Mouse (Mus musculus) adrenal gland, adult (tissue): Measurements from ENCODE around the gene Trpm4.

Experiments used
- DNase-seq, 2 experiments: peaks; one replicate each; pipeline ENCODE4 v3.0.0; 2022 to 2023; ENCODE audit warnings: low spot score in 1 of 2; ENCODE audit not compliant: inconsistent age in 2 of 2

The Trpm4 gene

GRCm38 (mm10) chr7:45355318-45356020 lies 21.9 kb upstream of the Trpm4 start:
- DNase-seq = no peak

- DNase-seq = no peak
Observed at GRCm38 (mm10) chr7:45353041-45353440, 19.5 kb upstream of the Trpm4 start.

DNA sequence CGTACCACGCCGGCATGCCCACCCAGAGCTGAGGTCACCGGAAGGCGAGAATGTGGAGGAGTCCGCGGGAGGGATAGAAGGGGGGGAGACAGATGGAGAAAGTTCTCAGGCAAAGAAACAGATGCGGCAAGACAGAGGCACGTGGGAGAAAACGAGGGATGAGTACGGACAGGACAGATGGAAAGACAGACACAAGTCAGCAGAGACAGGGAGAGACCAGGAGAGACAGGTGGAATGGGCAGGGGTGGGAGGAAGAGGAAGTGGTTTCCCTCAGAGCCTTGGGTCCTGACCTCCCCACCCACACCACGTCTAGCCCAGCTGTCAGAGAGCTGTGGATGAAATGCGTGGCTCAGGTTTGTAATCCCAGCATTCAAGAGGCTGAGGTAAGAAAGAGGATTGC lies 13.3 kb upstream of the Trpm4 start:
- DNase-seq = no peak

DNA sequence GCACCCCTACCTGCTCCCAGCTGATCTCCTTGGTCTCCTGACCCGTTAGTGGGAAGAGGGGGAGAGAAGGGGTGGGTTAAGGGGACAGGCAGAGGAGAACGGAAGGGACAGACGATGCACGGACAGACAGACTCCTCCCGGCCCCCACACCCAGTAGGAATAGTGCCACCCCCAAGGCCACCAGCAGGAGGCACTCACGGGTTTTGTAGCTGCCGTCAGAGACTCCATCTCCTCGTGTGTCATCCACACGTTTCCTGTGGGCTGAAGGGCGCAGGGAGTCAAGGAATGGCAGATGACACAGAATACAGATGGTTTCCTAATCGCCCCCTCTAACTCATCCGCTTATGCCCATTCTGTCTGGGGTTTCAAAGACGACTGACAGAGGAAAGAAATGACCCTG lies 10.0 kb upstream of the Trpm4 start:
- no peak for DNase-seq

DNA sequence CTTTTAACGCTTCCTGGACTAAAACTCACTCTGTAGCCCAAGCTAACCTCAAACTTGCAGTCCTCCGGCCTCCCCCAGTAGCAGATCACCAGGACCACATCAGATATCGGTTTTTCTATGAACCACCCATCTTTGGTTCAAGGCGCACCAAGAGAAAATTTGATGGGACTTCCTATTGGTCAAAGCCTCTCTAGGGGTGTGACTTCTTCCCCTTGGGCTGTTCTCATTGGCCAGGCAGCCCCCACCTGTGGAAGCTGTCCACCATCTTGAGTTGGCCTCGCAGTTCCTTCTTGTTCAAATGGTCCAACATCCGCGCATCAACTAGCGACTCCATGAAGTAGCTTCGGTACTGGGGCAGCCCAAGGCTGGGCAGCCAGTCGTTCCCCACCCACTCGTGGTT lies 8.5 kb upstream of the Trpm4 start:
- no peak for DNase-seq

- peak; percentile 79 to 90 for DNase-seq
Observed at GRCm38 (mm10) chr7:45341303-45341702, 7.7 kb upstream of the Trpm4 start.

GRCm38 (mm10) chr7:45340669-45341068 lies 7.1 kb upstream of the Trpm4 start:
- DNase-seq = peak; percentile 66 to 73

DNA sequence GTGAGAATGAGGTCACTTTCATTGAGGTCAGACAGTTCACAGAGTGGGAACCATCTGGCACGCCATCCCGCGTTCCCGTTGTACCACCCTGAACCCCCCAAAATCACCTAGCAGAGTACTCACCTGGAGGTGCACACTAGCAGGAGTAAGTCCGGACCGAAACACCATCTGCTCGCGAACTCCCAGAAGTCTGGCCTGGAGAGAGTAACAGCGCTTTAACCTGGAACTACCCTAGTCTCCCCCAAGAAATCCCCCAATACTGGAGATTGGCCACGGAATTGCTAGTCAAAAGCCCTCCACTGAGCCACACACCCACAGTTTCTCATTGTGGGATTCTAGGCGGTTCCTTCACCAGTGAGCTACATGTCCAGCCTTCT lies 6.5 kb upstream of the Trpm4 start:
- DNase-seq = peak in 1 of 2 experiments; percentile 35

- DNase-seq = peak; percentile 75 to 87
Observed at GRCm38 (mm10) chr7:45339410-45340065, 6.0 kb upstream of the Trpm4 start.

DNA sequence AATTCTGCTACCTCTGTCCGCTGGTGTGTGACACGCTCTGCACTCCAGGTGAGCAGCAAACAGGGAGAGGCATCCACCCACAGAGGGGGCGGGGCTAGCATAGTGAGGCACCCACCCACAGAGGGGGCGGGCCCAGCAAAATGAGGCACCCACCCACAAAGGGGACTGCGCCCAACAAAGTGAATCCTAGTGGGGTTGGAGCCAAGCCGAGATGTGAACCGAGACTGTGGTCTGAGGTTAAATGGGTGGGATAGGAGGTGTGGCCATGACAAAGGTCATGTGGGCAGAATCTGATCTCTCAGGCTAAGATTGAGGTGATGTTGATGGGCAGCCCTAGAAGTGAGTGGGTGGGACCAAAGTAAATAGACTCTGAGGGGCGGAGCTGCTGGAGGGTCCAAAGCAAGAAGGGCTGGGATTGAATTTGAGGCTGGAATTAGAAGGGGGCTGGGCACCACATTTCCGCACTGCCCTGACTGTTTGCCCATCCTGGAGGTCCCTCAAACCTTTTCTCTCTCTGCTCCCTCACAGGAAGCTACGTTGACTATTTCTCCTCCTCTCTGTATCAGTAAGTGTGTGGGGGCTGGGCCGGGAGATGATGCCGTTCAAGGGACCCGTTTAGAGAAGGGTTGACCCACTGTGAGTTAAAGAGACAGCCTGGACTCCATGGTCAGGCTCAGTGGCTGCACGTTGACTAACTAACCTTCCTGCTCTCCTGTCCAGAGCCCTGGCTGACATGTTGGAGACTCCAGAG lies 4.8 kb upstream of the Trpm4 start:
- DNase-seq = no peak

- no peak for DNase-seq
Observed at GRCm38 (mm10) chr7:45337469-45337868, 3.9 kb upstream of the Trpm4 start.

DNA sequence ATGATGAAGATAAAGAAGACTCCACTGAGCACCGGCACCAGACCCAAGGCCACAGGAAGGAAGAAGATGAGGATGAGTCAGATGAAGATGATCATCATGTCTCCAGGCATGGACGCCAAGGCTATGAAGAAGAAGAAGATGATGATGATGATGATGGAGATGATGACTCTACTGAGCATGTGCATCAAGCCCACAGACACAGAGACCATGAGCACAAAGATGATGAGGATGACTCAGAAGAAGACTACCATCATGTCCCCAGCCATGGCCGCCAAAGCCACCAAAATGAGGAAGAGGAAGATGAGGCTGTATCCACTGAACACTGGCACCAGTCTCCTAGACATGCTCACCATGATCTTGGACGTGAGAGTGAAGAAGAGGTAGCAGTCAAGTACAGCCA lies 2.7 kb upstream of the Trpm4 start:
- no peak for DNase-seq

GRCm38 (mm10) chr7:45335056-45335455 lies 1.5 kb upstream of the Trpm4 start, which contains the start of gene Hrc:
Gene Hrc (plus strand): TSS chr7:45335290.
- DNase-seq = no peak

DNA sequence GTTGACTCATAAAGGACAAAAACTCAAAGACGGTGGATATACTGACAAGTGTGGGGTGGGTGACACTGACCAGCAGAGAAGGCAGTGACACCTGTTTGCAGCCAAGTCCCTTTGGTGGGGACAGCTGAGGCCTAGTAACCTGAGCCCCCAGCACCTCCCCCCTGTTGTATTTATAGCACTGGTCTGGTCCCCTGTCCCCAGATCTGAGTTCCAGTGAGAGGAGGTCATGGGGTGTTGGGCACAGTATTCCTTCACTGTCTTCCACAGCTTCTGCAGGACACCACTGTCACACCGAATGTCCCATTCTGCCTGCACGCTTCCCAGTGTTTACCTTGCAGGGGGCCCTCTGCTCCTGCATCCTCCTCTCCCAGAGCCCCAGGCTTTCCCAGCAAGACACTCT lies 1.0 kb upstream of the Trpm4 start:
- no peak for DNase-seq

- peak in 1 of 2 experiments; percentile 47 for DNase-seq
Observed at GRCm38 (mm10) chr7:45332685-45333425, 725 bp downstream of the Trpm4 start.

- no peak for DNase-seq
Observed at GRCm38 (mm10) chr7:45331502-45331901, 2.1 kb downstream of the Trpm4 start.

DNA sequence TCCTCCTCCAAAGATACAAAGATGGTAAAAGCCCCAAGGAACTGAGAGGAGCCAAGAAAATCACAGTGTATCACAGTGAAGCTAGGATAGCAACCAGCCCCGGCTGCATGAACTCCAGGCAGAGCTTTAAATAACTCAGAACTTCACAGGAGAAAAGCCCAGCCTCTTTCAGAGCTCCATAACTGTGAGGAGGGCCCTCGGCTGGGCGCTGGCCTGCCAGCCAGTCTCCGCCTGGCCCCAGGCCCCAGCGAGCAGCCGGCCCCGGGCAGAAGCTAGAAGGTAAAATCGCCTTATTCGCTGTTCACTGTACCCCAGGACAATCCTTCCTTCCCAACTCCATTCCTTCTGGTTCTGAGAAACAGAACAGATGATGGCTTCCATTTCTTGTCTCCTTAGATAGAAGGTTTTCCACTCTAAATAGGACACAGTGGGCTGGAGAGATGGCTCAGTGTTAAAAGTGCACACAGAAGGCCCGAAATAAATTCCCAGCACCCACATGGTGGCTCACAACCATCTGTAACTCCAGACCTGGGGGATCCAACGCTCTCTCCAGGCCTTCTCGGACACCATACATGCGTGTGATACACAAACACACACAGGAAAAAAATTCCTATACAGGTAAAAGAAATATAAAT lies 4.6 kb downstream of the Trpm4 start:
- DNase-seq = no peak

- DNase-seq = no peak
Observed at GRCm38 (mm10) chr7:45325800-45326199, 7.8 kb downstream of the Trpm4 start.

DNA sequence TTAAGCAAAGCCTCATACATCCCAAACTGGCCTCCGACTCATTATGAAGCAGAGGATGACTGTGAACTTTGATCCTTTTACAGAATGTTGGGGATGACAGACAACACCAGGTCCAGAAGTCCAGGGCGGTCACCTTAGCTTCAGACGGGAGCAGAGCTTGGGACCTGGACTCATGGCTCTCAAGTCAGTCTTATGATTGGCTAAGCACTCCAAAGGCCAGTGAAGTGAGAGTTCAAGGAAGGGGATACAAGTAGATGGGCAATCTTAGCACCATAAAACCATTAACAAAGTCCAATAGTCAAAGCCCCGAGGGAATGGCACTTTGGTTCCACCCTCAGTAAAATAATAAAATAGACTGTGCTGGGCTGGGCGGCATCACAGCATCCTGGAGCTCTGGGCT lies 10.5 kb downstream of the Trpm4 start:
- DNase-seq = no peak

DNA sequence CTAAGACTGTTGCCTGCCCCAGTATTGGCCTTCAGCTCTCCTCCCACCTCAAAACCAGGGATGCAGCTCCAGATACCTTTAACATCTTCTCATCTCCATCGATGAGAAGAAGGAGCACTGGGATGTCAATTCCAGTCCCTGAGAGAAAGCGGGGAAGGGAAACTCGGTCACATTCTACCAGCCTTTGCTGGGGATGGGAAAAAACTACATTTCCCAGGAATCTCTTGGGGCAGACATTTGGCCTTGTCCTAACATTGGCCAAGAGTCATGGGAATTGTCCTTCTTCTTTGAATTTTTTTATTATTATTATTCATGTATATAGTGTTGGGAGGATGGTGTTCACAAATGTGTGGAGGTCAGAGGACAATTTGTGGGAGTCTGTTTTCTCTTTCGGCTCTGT lies 11.3 kb downstream of the Trpm4 start:
- no peak for DNase-seq

GRCm38 (mm10) chr7:45316536-45316935 lies 17.0 kb downstream of the Trpm4 start:
- no peak for DNase-seq
